ENCODE assay signal across 8 mouse cellular contexts in genomic region chr1:176814036-176814420, GRCm38 (mm10). TPM values are rescaled to one million over a fixed set of nuclear protein-coding genes. Genes with fewer than 3 reads are reported as not detected.
DNase-seq lines count a peak whose midpoint lies in the region; ATAC-seq lines count a peak whose summit lies in the region.

TSS of gene Cep170 (minus strand) at chr1:176814067.

- peak within 1 kb of the TSS; percentile 99 for H3K9ac ChIP-seq in hindbrain, embryonic 14.5 days

- DNase-seq in T-cell, adult 2 months (ENCODE audit: low spot score), result peak; percentile 85
- DNase-seq in cerebellum, postnatal 25 days, result peak; percentile 99
- DNase-seq in frontal cortex, postnatal 25 days (ENCODE audit: low spot score in 2 of 2), result peak; percentile 95 to 96
- peak; percentile 100 for DNase-seq in hindbrain, embryonic 14.5 days (ENCODE audit: low spot score)
- DNase-seq in layer of hippocampus, postnatal 25 days (ENCODE audit: extremely low spot score in 1 of 2, low spot score in 1 of 2), result peak; percentile 98 to 99
- peak; percentile 99 for DNase-seq in lung, postnatal 14 days
- peak; percentile 77 for DNase-seq in retina, adult 2 months (ENCODE audit: low read depth, low spot score)
- DNase-seq in thymus, postnatal 25 days, result peak; percentile 94

- peak; percentile 95 for ATAC-seq in hindbrain, embryonic 14.5 days (ENCODE audit: low FRiP score)

- peaks cover 31% of the 10 kb centered on the region for H3K4me1 ChIP-seq in hindbrain, embryonic 14.5 days (replicated peaks; ENCODE audit: control insufficient read depth, insufficient read depth, low read length)

- under 1% methylated on average over 28 of the region's 28 CpGs for WGBS in hindbrain, embryonic 14.5 days

- H3K36me3 ChIP-seq in hindbrain, embryonic 14.5 days (replicated peaks; ENCODE audit: control insufficient read depth, insufficient read depth), result no peaks in the 10 kb centered on the region

- H3K4me2 ChIP-seq in hindbrain, embryonic 14.5 days (replicated peaks), result peak within 1 kb of the TSS; percentile 87

- no peaks in the 10 kb centered on the region for H3K9me3 ChIP-seq in hindbrain, embryonic 14.5 days (ENCODE audit: control insufficient read depth, low read length)

- H3K4me3 ChIP-seq in hindbrain, embryonic 14.5 days (replicated peaks; ENCODE audit: low read length), result peak within 1 kb of the TSS; percentile 95

- H3K27ac ChIP-seq in hindbrain, embryonic 14.5 days, result peak within 1 kb of the TSS; percentile 100

- H3K27me3 ChIP-seq in hindbrain, embryonic 14.5 days (ENCODE audit: control insufficient read depth, insufficient read depth, low read length), result no peaks in the 10 kb centered on the region

RNA-seq across cellular contexts. Expression of gene Cep170, which starts in this region (rescaled TPM):
- 135 and 136 TPM in 2 replicates for polyA plus RNA-seq in hindbrain, embryonic 14.5 days (2014; fragmentation: Nextera tagmentation; extraction: Ambion mirVana)
- 100 to 1,000 TPM in 1 of 2 experiments, 10 to 100 TPM in 1; 90.9 to 121 TPM for total RNA-seq in layer of hippocampus, postnatal 25 days (2021)

Comparison
In these comparisons a context has a peak if more than half of its experiments do, and no peak if none do; other contexts are left out.
1. Peak in every context shown above with its lines: DNase-seq, ATAC-seq, H3K4me3 ChIP-seq and H3K27ac ChIP-seq.